Mouse (Mus musculus): ENCODE data around the gene Ruvbl1. TPM values are rescaled to one million over a fixed set of nuclear protein-coding genes. Genes with fewer than 3 reads are reported as not detected.

Ruvbl1 gene
- total RNA-seq, 2 experiments from 2014 or later: 40.3 to 41.1 TPM

- no peak overlapping the region for H3K27ac ChIP-seq
- H3K4me3 ChIP-seq: no peak overlapping the region
- peak; percentile 15; the same call in 1 of the 2 replicates for TF ChIP-seq CTCF (conservative IDR thresholded peaks at IDR 0.05)
- DNase-seq (ENCODE audit: low spot score in 2 of 2): no peak
These were observed 37.1 kb downstream of the Ruvbl1 start for GRCm38 (mm10) chr6:88502030-88502970.

GRCm38 (mm10) chr6:88503044-88503443, 37.8 kb downstream of the Ruvbl1 start:
- H3K27ac ChIP-seq: no peak overlapping the region
- no peak for DNase-seq (ENCODE audit: low spot score in 2 of 2)
- no peak overlapping the region for H3K4me3 ChIP-seq
- TF ChIP-seq CTCF (conservative IDR thresholded peaks at IDR 0.05): no peak

GRCm38 (mm10) chr6:88513984-88514383, 48.8 kb downstream of the Ruvbl1 start:
- no peak for DNase-seq (ENCODE audit: low spot score in 2 of 2)
- Histone ChIP-seq H3K27ac (no peak overlapping the region), H3K4me3 (no peak overlapping the region)
- no peak for TF ChIP-seq CTCF (conservative IDR thresholded peaks at IDR 0.05)

GRCm38 (mm10) chr6:88514546-88514945, 49.3 kb downstream of the Ruvbl1 start:
- Histone ChIP-seq H3K4me3 (no peak overlapping the region), H3K27ac (no peak overlapping the region)
- DNase-seq (ENCODE audit: low spot score in 2 of 2): peak; percentile 61 to 81
- no peak for TF ChIP-seq CTCF (conservative IDR thresholded peaks at IDR 0.05)

- H3K27ac ChIP-seq: no peak overlapping the region
- no peak overlapping the region for H3K4me3 ChIP-seq
- DNase-seq (ENCODE audit: low spot score in 2 of 2): no peak
- TF ChIP-seq CTCF (conservative IDR thresholded peaks at IDR 0.05): no peak
These were observed 50.8 kb downstream of the Ruvbl1 start for GRCm38 (mm10) chr6:88515971-88516370.

- peak overlapping the region; percentile 91; the same call in 1 of the 2 replicates for H3K4me3 ChIP-seq
- H3K27ac ChIP-seq: no peak overlapping the region
- no peak for DNase-seq (ENCODE audit: low spot score in 2 of 2)
- TF ChIP-seq CTCF (conservative IDR thresholded peaks at IDR 0.05): no peak
These were observed 51.5 kb downstream of the Ruvbl1 start for GRCm38 (mm10) chr6:88516667-88517066.

GRCm38 (mm10) chr6:88517701-88518403, 52.6 kb downstream of the Ruvbl1 start:
- no peak for TF ChIP-seq CTCF (conservative IDR thresholded peaks at IDR 0.05)
- peak overlapping the region; percentile 95 for H3K27ac ChIP-seq
- no peak for DNase-seq (ENCODE audit: low spot score in 2 of 2)
- H3K4me3 ChIP-seq: peak overlapping the region; percentile 91

GRCm38 (mm10) chr6:88518404-88519263, 53.4 kb downstream of the Ruvbl1 start, which contains the start of gene Sec61a1:
Sec61a1 (minus strand) TSS chr6:88518905.
- H3K27ac ChIP-seq: peak within 1 kb of the TSS; percentile 95
- TF ChIP-seq CTCF (conservative IDR thresholded peaks at IDR 0.05): peak; percentile 37
- peak within 1 kb of the TSS; percentile 91 for H3K4me3 ChIP-seq
- peak; percentile 95 to 96 for DNase-seq (ENCODE audit: low spot score in 2 of 2)

GRCm38 (mm10) chr6:88521821-88522220, 56.6 kb downstream of the Ruvbl1 start:
- peak in 1 of 2 experiments; percentile 30 for DNase-seq (ENCODE audit: low spot score in 2 of 2)
- TF ChIP-seq CTCF (conservative IDR thresholded peaks at IDR 0.05): no peak
- no peak overlapping the region for H3K4me3 ChIP-seq
- no peak overlapping the region for H3K27ac ChIP-seq

- no peak for DNase-seq (ENCODE audit: low spot score in 2 of 2)
- Histone ChIP-seq H3K27ac (no peak overlapping the region), H3K4me3 (no peak overlapping the region)
- no peak for TF ChIP-seq CTCF (conservative IDR thresholded peaks at IDR 0.05)
These were observed 57.4 kb downstream of the Ruvbl1 start for GRCm38 (mm10) chr6:88522606-88523005.

- TF ChIP-seq CTCF (conservative IDR thresholded peaks at IDR 0.05): no peak
- DNase-seq (ENCODE audit: low spot score in 2 of 2): no peak
- Histone ChIP-seq H3K27ac (no peak overlapping the region), H3K4me3 (no peak overlapping the region)
These were observed 57.8 kb downstream of the Ruvbl1 start for GRCm38 (mm10) chr6:88523043-88523442.

- no peak for DNase-seq (ENCODE audit: low spot score in 2 of 2)
- Histone ChIP-seq H3K27ac (no peak overlapping the region), H3K4me3 (no peak overlapping the region)
- TF ChIP-seq CTCF (conservative IDR thresholded peaks at IDR 0.05): no peak
These were observed 58.2 kb downstream of the Ruvbl1 start for GRCm38 (mm10) chr6:88523451-88523850.
